Mouse (Mus musculus) MEL (cell line): Measurements from ENCODE around the gene Plcb1.

Source experiments
- BHLHE40 ChIP-seq: IDR thresholded peaks from 2 replicates; pipeline ENCODE4 v1.6.1; 2012; ENCODE audit warnings: low read depth, mild to moderate bottlenecking, inconsistent platforms, low read length, improper control_type of control experiment, borderline replicate concordance
- CHD2 ChIP-seq: IDR thresholded peaks from 2 replicates; pipeline ENCODE4 v1.6.1; 2011; ENCODE audit warnings: low read length, improper control_type of control experiment
- CTCF ChIP-seq, 3 experiments: IDR thresholded peaks in 2 of 3; conservative IDR thresholded peaks in 1 of 3; 2 replicates each; pipeline ENCODE4 v1.5.1; 2011 to 2012; ENCODE audit warnings: low read length in 3 of 3, low read depth in 2 of 3, mild to moderate bottlenecking in 2 of 3, improper control_type of control experiment in 1 of 3, inconsistent platforms in 1 of 3, mixed read lengths in 1 of 3, moderate library complexity in 1 of 3; ENCODE audit not compliant: control insufficient read depth in 1 of 3, insufficient read depth in 1 of 3, poor library complexity in 1 of 3, severe bottlenecking in 1 of 3
- EP300 ChIP-seq, 2 experiments: IDR thresholded peaks; 2 replicates each; pipeline ENCODE4 v1.6.1; 2011; ENCODE audit warnings: improper control_type of control experiment in 2 of 2, low read length in 2 of 2, low read depth in 1 of 2, mild to moderate bottlenecking in 1 of 2
- ETS1 ChIP-seq: IDR thresholded peaks from 2 replicates; pipeline ENCODE4 v1.6.1; 2012; ENCODE audit warnings: low read depth, mild to moderate bottlenecking, inconsistent platforms, low read length, improper control_type of control experiment, moderate library complexity
- HCFC1 ChIP-seq: IDR thresholded peaks from 2 replicates; pipeline ENCODE4 v1.6.1; 2012; ENCODE audit warnings: low read depth, mild to moderate bottlenecking, inconsistent platforms, low read length, improper control_type of control experiment, moderate library complexity
- MAX ChIP-seq: IDR thresholded peaks from 2 replicates; pipeline ENCODE4 v1.6.1; 2011; ENCODE audit warnings: low read length, improper control_type of control experiment
- MAZ ChIP-seq: IDR thresholded peaks from 2 replicates; pipeline ENCODE4 v1.6.1; 2012; ENCODE audit warnings: low read depth, mild to moderate bottlenecking, inconsistent platforms, low read length, improper control_type of control experiment
- MYB ChIP-seq: IDR thresholded peaks from 2 replicates; pipeline ENCODE4 v1.6.1; 2011; ENCODE audit warnings: mild to moderate bottlenecking, low read depth, low read length, improper control_type of control experiment
- POLR2A ChIP-seq, 2 experiments: IDR thresholded peaks; 2 replicates each; pipeline ENCODE4 v1.6.1; 2011 to 2012; ENCODE audit warnings: low read length in 2 of 2, mild to moderate bottlenecking in 2 of 2, control low read depth in 1 of 2, improper control_type of control experiment in 1 of 2, low read depth in 1 of 2, moderate library complexity in 1 of 2; ENCODE audit not compliant: control insufficient read depth in 1 of 2, insufficient read depth in 1 of 2, poor library complexity in 1 of 2
- POLR2AphosphoS5 ChIP-seq: IDR thresholded peaks from 2 replicates; pipeline ENCODE4 v1.6.1; 2012; ENCODE audit warnings: low read depth, borderline replicate concordance, mild to moderate bottlenecking, inconsistent platforms, low read length, moderate library complexity, mixed read lengths
- TAL1 ChIP-seq: IDR thresholded peaks from 2 replicates; pipeline ENCODE4 v1.6.1; 2012; ENCODE audit warnings: mild to moderate bottlenecking, inconsistent platforms, low read length, moderate library complexity, mixed read lengths
- TCF12 ChIP-seq: IDR thresholded peaks from 2 replicates; pipeline ENCODE4 v1.6.1; 2014; ENCODE audit warnings: low read depth, mild to moderate bottlenecking, inconsistent platforms, low read length, improper control_type of control experiment, moderate library complexity

- TF ChIP-seq POLR2A (IDR thresholded peaks at IDR 0.05; ENCODE audit: control insufficient read depth in 1 of 2, insufficient read depth in 1 of 2, low read depth in 1 of 2, low read length in 2 of 2, poor library complexity in 1 of 2) (no peak), HCFC1 (no peak), CTCF (IDR thresholded peaks at IDR 0.05 in 2 of 3, conservative IDR thresholded peaks at IDR 0.05 in 1 of 3; ENCODE audit: control insufficient read depth in 1 of 3, insufficient read depth in 1 of 3, low read depth in 2 of 3, low read length in 3 of 3, poor library complexity in 1 of 3, severe bottlenecking in 1 of 3) (no peak), CHD2 (no peak), POLR2AphosphoS5 (no peak), MAX (no peak), TAL1 (no peak), MYB (no peak), TCF12 (no peak), MAZ (no peak), EP300 (IDR thresholded peaks at IDR 0.05; ENCODE audit: low read depth in 1 of 2, low read length in 2 of 2) (no peak), ETS1 (no peak), BHLHE40 (no peak)
Observed at GRCm38 (mm10) chr2:135315980-135316379, 530.1 kb downstream of the Plcb1 start.
